Mouse (Mus musculus): ENCODE results near the gene Pcbp2. TPM values are rescaled to one million over a fixed set of nuclear protein-coding genes. Genes with fewer than 3 reads are reported as not detected.

Pcbp2 gene
- polyA plus RNA-seq, 1 experiment = 892 TPM

- Histone ChIP-seq H3K4me3 (peak overlapping the region; percentile 70), H3K79me2 (ENCODE audit: control insufficient read depth, insufficient read depth) (peaks cover 55% of the 10 kb centered on the region), H3ac (ENCODE audit: control insufficient read depth, insufficient read length) (peak overlapping the region; percentile 27), H3K27me3 (ENCODE audit: control insufficient read depth, insufficient read depth, insufficient read length) (no peaks in the 10 kb centered on the region), H3K36me3 (ENCODE audit: control insufficient read depth, insufficient read depth) (peaks cover 37% of the 10 kb centered on the region), H3K4me2 (ENCODE audit: low read depth) (peak overlapping the region; percentile 80)
- TF ChIP-seq TCF3 (IDR thresholded peaks at IDR 0.05; ENCODE audit: insufficient read length, low read depth) (no peak), MYOD1 (IDR thresholded peaks at IDR 0.05; ENCODE audit: control insufficient read depth in 1 of 3, insufficient read length in 2 of 3, low read depth in 2 of 3) (no peak), POLR2AphosphoS2 (IDR thresholded peaks at IDR 0.05; ENCODE audit: insufficient read length, low read depth) (no peak), REST (IDR thresholded peaks at IDR 0.05; ENCODE audit: insufficient read depth, insufficient read length) (no peak), TCF12 (IDR thresholded peaks at IDR 0.05; ENCODE audit: insufficient read depth, poor library complexity, severe bottlenecking) (no peak), SRF (IDR thresholded peaks at IDR 0.05; ENCODE audit: control insufficient read depth, insufficient read length, low read depth) (no peak), CEBPB (IDR thresholded peaks at IDR 0.05; ENCODE audit: insufficient read depth, poor library complexity, severe bottlenecking) (no peak), POLR2A (IDR thresholded peaks at IDR 0.05; ENCODE audit: insufficient read length, low read depth) (no peak), MYOG (IDR thresholded peaks at IDR 0.05; ENCODE audit: control insufficient read depth in 1 of 3, insufficient read depth in 1 of 3, insufficient read length in 2 of 3, low read depth in 2 of 3) (no peak), USF1 (IDR thresholded peaks at IDR 0.05; ENCODE audit: low read depth) (no peak), E2F4 (IDR thresholded peaks at IDR 0.05; ENCODE audit: insufficient read depth) (no peak), MAX (IDR thresholded peaks at IDR 0.05; ENCODE audit: low read depth) (no peak)
These were observed 931 bp downstream of the Pcbp2 start for GRCm38 (mm10) chr15:102471295-102471645.

- peaks cover 42% of the 10 kb centered on the region for H3K36me3 ChIP-seq (ENCODE audit: control insufficient read depth, insufficient read depth)
- H3K27me3 ChIP-seq (ENCODE audit: control insufficient read depth, insufficient read depth, insufficient read length) = no peaks in the 10 kb centered on the region
- H3K4me3 ChIP-seq = peak overlapping the region; percentile 70
- H3K79me2 ChIP-seq (ENCODE audit: control insufficient read depth, insufficient read depth) = peaks cover 60% of the 10 kb centered on the region
- H3ac ChIP-seq (ENCODE audit: control insufficient read depth, insufficient read length) = no peak overlapping the region
- TF ChIP-seq CEBPB (IDR thresholded peaks at IDR 0.05; ENCODE audit: insufficient read depth, poor library complexity, severe bottlenecking) = no peak
- no peak for TF ChIP-seq POLR2AphosphoS2 (IDR thresholded peaks at IDR 0.05; ENCODE audit: insufficient read length, low read depth)
- TF ChIP-seq REST (IDR thresholded peaks at IDR 0.05; ENCODE audit: insufficient read depth, insufficient read length) = no peak
- TF ChIP-seq USF1 (IDR thresholded peaks at IDR 0.05; ENCODE audit: low read depth) = no peak
- no peak for TF ChIP-seq TCF12 (IDR thresholded peaks at IDR 0.05; ENCODE audit: insufficient read depth, poor library complexity, severe bottlenecking)
- no peak for TF ChIP-seq MYOG (IDR thresholded peaks at IDR 0.05; ENCODE audit: control insufficient read depth in 1 of 3, insufficient read depth in 1 of 3, insufficient read length in 2 of 3, low read depth in 2 of 3)
- no peak for TF ChIP-seq E2F4 (IDR thresholded peaks at IDR 0.05; ENCODE audit: insufficient read depth)
- TF ChIP-seq MAX (IDR thresholded peaks at IDR 0.05; ENCODE audit: low read depth) = no peak
- TF ChIP-seq TCF3 (IDR thresholded peaks at IDR 0.05; ENCODE audit: insufficient read length, low read depth) = no peak
- no peak for TF ChIP-seq MYOD1 (IDR thresholded peaks at IDR 0.05; ENCODE audit: control insufficient read depth in 1 of 3, insufficient read length in 2 of 3, low read depth in 2 of 3)
- H3K4me2 ChIP-seq (ENCODE audit: low read depth) = peak overlapping the region; percentile 80
These were observed 1.4 kb downstream of the Pcbp2 start for GRCm38 (mm10) chr15:102471727-102472126.

GRCm38 (mm10) chr15:102473246-102473645 lies 2.9 kb downstream of the Pcbp2 start:
- H3K4me2 ChIP-seq (ENCODE audit: low read depth) = peak overlapping the region; percentile 80
- H3K4me3 ChIP-seq = no peak overlapping the region

GRCm38 (mm10) chr15:102474520-102474919 lies 4.2 kb downstream of the Pcbp2 start:
- Histone ChIP-seq H3K4me3 (no peak overlapping the region), H3ac (ENCODE audit: control insufficient read depth, insufficient read length) (no peak overlapping the region), H3K27me3 (ENCODE audit: control insufficient read depth, insufficient read depth, insufficient read length) (no peaks in the 10 kb centered on the region), H3K4me2 (ENCODE audit: low read depth) (no peak overlapping the region), H3K36me3 (ENCODE audit: control insufficient read depth, insufficient read depth) (peaks cover 70% of the 10 kb centered on the region), H3K79me2 (ENCODE audit: control insufficient read depth, insufficient read depth) (peaks cover 88% of the 10 kb centered on the region)
- TF ChIP-seq E2F4 (IDR thresholded peaks at IDR 0.05; ENCODE audit: insufficient read depth) = no peak
- no peak for TF ChIP-seq MYOD1 (IDR thresholded peaks at IDR 0.05; ENCODE audit: control insufficient read depth in 1 of 3, insufficient read length in 2 of 3, low read depth in 2 of 3)

More at GRCm38 (mm10) chr15:102473246-102473645, 2.9 kb downstream of the Pcbp2 start:
- H3K36me3 ChIP-seq (ENCODE audit: control insufficient read depth, insufficient read depth) = peaks cover 57% of the 10 kb centered on the region
- no peaks in the 10 kb centered on the region for H3K27me3 ChIP-seq (ENCODE audit: control insufficient read depth, insufficient read depth, insufficient read length)
- no peak overlapping the region for H3ac ChIP-seq (ENCODE audit: control insufficient read depth, insufficient read length)
- H3K79me2 ChIP-seq (ENCODE audit: control insufficient read depth, insufficient read depth) = peaks cover 75% of the 10 kb centered on the region
- TF ChIP-seq POLR2AphosphoS2 (IDR thresholded peaks at IDR 0.05; ENCODE audit: insufficient read length, low read depth) = peak; percentile 16
- TF ChIP-seq SRF (IDR thresholded peaks at IDR 0.05; ENCODE audit: control insufficient read depth, insufficient read length, low read depth) = no peak

- H3K36me3 ChIP-seq (ENCODE audit: control insufficient read depth, insufficient read depth) = peaks cover 98% of the 10 kb centered on the region
- H3K79me2 ChIP-seq (ENCODE audit: control insufficient read depth, insufficient read depth) = peaks cover 93% of the 10 kb centered on the region
- H3ac ChIP-seq (ENCODE audit: control insufficient read depth, insufficient read length) = no peak overlapping the region
- no peak overlapping the region for H3K4me2 ChIP-seq (ENCODE audit: low read depth)
- H3K4me3 ChIP-seq = no peak overlapping the region
- no peaks in the 10 kb centered on the region for H3K27me3 ChIP-seq (ENCODE audit: control insufficient read depth, insufficient read depth, insufficient read length)
- no peak for TF ChIP-seq TCF12 (IDR thresholded peaks at IDR 0.05; ENCODE audit: insufficient read depth, poor library complexity, severe bottlenecking)
- peak; percentile 29 for TF ChIP-seq POLR2AphosphoS2 (IDR thresholded peaks at IDR 0.05; ENCODE audit: insufficient read length, low read depth)
These were observed 12.8 kb downstream of the Pcbp2 start for GRCm38 (mm10) chr15:102483136-102483535.

GRCm38 (mm10) chr15:102485853-102486252 lies 15.5 kb downstream of the Pcbp2 start:
- H3K79me2 ChIP-seq (ENCODE audit: control insufficient read depth, insufficient read depth) = peaks cover 89% of the 10 kb centered on the region
- no peaks in the 10 kb centered on the region for H3K27me3 ChIP-seq (ENCODE audit: control insufficient read depth, insufficient read depth, insufficient read length)
- H3K4me3 ChIP-seq = no peak overlapping the region
- TF ChIP-seq SRF (IDR thresholded peaks at IDR 0.05; ENCODE audit: control insufficient read depth, insufficient read length, low read depth) (no peak), CEBPB (IDR thresholded peaks at IDR 0.05; ENCODE audit: insufficient read depth, poor library complexity, severe bottlenecking) (no peak), TCF12 (IDR thresholded peaks at IDR 0.05; ENCODE audit: insufficient read depth, poor library complexity, severe bottlenecking) (no peak), USF1 (IDR thresholded peaks at IDR 0.05; ENCODE audit: low read depth) (no peak), POLR2AphosphoS2 (IDR thresholded peaks at IDR 0.05; ENCODE audit: insufficient read length, low read depth) (peak; percentile 64), REST (IDR thresholded peaks at IDR 0.05; ENCODE audit: insufficient read depth, insufficient read length) (no peak), TCF3 (IDR thresholded peaks at IDR 0.05; ENCODE audit: insufficient read length, low read depth) (no peak), MYOG (IDR thresholded peaks at IDR 0.05; ENCODE audit: control insufficient read depth in 1 of 3, insufficient read depth in 1 of 3, insufficient read length in 2 of 3, low read depth in 2 of 3) (no peak), E2F4 (IDR thresholded peaks at IDR 0.05; ENCODE audit: insufficient read depth) (no peak), MAX (IDR thresholded peaks at IDR 0.05; ENCODE audit: low read depth) (no peak), POLR2A (IDR thresholded peaks at IDR 0.05; ENCODE audit: insufficient read length, low read depth) (peak; percentile 37), MYOD1 (IDR thresholded peaks at IDR 0.05; ENCODE audit: control insufficient read depth in 1 of 3, insufficient read length in 2 of 3, low read depth in 2 of 3) (no peak)
- H3K4me2 ChIP-seq (ENCODE audit: low read depth) = no peak overlapping the region
- peaks cover 99% of the 10 kb centered on the region for H3K36me3 ChIP-seq (ENCODE audit: control insufficient read depth, insufficient read depth)
- no peak overlapping the region for H3ac ChIP-seq (ENCODE audit: control insufficient read depth, insufficient read length)
